Mouse (Mus musculus): Measurements from ENCODE around the gene H6pd.

Gene H6pd

DNA sequence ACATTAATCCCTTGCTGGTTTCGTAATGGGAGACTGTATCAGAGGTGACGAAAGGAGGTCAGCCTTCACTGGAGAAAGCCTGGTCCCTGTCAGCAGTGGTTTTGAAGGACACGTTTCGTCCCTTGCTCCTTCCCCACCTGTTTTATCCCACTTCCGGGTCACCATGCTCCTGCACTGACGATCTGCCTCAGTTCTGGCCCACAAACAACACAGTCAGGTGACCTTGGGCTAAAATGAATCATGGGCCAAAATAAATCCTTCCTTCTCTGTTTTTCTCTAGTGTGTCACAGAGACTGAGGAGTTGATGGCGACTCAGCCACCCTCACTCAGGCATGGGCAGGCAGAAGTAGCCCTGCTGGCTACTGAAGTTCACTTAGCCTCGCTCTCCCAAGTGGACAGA, 33.5 kb downstream of the H6pd start:
- DNase-seq (ENCODE audit: low read depth) = no peak

DNA sequence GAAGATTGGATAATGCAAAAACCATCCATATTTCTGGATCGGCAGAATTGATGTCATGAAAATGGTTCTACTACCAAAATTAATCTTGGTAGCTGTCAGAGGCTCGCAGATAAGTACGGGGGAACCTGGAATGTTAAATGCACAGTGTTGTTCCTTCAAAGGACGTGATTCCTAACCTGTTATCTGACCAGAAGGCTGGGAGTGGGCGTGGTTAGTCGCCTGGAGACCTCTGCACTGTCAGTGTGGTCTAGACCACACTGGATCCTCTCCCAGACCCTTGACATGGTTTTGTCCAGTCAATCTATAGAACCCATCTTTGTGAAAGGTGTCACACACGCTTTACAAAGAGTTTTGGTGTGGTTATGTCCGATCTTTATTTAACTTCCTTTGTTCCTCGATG, 37.4 kb downstream of the H6pd start:
- no peak for DNase-seq (ENCODE audit: low read depth)

DNA sequence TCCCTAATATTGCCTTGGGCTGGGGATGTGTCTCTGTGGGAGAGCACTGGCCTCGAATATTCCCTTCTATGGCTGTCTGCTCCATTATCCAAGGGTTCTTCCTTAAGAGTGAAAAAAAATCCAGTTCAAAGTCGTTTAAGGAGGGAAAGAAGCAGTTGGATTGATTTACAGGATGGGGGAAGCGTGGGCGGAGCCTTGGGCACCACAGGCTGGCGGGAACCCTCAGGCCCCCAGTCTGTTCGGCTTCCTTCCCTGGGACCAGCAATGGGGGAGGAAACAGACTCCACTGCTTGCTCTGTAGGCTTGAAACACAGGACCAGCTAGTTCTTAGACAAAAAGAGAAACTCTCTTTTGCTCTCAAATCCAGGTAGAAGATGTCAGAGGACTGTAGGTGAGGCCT, 40.3 kb downstream of the H6pd start:
- no peak for DNase-seq (ENCODE audit: low read depth)

DNA sequence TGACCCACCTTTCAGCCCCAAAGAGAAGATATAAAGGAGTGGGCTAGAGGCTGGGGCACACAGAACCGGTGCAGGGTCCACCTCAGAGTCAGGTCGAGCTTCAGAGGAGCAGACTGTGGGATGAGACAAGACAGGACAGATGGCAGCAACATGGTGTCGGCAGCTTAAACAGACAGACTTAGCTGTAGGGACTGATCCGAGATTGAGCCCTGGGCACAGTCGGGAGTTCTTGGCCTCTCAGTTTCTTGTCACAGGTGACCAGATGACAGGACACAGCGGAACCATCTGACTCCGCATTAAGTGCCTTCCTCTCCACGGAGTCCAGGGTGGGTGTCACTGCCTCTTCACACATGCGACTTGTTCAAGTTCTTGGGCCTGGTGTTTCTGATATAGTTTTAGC, 41.9 kb downstream of the H6pd start:
- DNase-seq (ENCODE audit: low read depth) = no peak

DNA sequence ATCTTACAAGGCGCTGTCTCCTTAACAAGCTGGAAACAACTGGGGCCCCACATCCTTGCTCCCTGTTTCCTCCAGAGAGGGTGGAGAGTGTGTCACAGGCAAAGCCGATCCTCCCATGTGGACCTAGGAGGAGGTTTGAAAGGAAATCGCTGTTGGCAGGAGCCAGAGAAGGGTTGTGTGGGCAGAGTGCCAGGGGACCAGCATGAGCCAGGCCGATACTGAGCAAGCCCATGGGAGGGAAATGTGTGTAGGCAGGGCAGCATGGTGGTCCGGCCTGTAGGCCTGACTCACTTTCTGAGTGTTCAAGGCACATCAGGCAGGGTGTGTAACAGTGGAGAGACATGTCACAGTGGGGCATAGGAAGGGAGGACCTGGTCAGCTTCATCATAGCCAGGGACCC, 42.6 kb downstream of the H6pd start:
- no peak for DNase-seq (ENCODE audit: low read depth)

DNA sequence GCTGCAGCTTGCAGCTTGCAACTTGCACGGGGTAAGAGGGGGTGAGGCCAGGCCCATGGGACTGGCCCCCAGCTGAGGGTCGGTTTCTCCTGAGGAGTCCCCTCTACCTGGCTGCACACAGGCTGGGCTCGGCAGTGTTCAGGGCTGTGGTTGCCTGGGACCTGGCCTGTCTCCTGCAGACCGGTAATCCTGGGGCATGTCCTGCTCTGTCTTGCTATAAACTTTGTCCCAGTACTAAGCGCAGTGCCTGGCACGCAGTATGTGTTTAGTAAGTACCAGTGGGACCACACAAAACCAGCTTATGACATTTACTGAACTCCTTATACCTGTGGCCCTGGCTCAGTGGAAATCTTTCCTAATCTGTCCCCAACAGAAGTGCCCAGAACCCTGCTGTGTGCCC, 43.2 kb downstream of the H6pd start:
- no peak for DNase-seq (ENCODE audit: low read depth)

DNA sequence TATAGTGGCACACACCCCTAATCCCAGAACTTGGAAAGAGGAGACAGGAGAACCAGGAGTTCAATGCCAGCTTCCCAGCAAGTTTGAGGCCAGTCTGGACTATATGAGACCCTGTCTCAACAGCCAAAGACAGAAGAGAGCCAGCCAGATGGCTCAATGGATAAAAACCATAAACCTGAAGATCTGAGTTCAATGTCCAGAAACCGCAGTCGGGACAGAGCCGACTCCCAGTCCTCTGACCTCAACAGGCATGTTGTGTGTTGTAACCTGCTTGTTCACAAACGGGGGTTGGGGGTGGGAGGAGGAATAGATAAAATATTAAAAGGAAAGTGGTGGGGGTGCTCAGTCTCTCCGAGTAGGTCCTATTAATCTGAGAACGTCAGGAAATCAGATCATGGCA, 43.6 kb downstream of the H6pd start:
- no peak for DNase-seq (ENCODE audit: low read depth)

DNA sequence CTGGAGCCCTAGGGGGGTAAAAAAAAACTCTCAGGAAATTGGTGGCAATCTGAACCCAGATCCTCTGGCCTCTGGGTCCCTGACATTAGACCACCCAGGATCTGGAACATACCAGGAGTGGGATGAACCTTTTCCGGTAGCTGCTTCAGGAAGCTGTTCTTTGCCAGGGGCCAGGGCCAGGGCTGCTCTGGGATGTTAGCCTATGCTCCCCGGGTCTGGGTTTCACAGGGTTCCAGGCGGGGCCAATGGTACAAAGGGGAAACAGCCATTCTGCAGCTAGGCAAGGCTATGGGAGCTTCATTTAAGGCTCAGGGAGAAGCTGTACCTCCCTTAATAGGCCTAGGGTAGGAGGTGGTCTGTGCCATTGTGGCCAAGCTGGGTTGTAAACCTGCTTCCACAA, 44.1 kb downstream of the H6pd start:
- DNase-seq (ENCODE audit: low read depth) = no peak

DNA sequence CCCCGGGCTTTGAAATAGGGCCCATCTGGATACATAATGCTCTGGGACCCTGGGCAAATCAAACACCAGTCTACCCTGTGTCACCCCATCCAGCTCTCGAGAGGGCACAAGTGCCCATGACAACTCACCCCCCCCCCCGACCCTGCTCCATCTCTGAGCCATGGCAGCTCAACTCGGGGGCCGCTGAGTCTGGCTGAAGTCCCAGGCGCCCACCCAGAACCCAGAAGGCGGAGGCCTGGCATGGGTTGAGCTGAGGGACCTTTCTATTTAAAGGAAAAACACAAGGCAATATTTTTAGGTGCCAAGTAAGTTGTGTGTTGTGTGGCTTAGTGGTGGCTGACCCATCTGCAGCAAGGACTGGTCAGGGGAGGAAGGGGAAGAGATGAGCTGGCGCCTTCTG, 44.5 kb downstream of the H6pd start:
- DNase-seq (ENCODE audit: low read depth) = no peak

DNA sequence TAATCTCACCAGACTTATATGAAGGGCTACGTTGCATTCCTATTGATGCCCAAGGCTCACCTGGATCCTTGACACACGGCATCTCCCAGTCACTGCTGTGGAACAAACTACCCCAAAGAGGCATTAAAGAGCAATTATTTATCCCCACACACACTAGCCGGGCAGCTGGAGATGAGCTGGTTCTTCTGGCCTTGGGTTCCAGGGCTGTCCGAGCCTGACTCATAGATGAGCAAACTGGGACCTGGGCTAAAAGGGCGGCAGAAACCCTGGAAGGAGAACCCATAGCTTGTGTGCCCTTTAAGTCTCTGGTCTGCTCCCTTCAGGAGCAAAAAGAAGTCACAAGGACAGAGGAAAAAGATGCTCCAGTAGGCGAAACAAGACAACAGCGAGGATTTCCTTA, 48.4 kb downstream of the H6pd start:
- no peak for DNase-seq (ENCODE audit: low read depth)

DNA sequence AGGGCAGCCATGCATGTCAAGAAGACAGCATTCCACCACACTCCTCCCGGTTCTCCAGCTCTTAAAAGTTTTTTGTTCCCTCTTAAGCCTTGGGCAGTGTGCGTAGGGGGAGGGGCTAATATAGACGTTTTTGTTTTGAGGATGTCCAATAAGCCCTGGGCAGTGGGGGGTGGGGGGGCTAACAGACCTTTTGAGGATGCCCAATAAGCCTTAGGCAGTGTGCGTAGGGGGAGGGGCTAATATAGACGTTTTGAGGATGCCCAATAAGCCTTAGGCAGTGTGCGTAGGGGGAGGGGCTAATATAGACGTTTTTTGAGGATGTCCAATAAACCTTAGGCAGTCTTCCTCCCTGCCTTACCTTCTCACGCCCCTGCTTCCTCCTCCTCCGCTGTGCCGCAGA, 49.0 kb downstream of the H6pd start:
- DNase-seq (ENCODE audit: low read depth) = no peak

DNA sequence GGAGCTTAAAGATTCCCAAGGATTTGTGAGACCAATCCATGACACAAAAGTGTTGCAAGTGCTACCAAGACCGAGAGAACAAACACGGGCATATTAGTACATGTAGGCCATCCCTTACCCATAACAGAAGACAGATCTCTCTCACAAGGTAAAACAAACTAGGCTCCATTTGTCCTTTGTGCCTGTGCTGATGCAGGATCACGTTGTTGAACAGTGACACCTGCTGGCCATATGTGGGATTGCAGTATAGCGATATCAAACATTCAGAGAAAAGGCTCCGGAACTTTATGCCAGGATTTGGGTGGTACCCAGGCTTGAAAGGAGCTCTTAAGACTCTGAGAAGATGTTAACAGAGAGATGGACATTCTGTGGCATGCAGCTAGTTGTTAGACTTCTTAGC, 50.3 kb downstream of the H6pd start:
- DNase-seq (ENCODE audit: low read depth) = peak; percentile 58

DNA sequence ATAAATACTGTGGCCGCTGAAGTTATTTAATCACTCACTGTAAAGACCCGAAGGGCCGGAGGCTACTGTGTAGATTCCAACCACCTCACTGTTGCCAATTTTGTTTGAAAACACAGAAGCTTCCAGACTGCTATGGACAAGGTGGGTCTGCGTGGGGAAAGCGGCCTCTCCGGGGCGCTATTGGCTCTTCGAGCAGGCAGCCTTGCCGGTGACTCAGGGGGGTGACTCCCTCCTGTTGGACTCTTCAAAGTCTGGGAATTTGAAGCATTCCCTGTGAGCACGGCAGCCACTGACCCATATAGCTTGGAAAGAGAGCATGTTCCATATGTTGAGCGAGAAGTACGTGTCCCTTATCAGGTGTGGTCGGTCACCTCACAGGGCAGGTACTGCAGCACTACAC, 52.8 kb downstream of the H6pd start:
- DNase-seq (ENCODE audit: low read depth) = peak; percentile 49

DNA sequence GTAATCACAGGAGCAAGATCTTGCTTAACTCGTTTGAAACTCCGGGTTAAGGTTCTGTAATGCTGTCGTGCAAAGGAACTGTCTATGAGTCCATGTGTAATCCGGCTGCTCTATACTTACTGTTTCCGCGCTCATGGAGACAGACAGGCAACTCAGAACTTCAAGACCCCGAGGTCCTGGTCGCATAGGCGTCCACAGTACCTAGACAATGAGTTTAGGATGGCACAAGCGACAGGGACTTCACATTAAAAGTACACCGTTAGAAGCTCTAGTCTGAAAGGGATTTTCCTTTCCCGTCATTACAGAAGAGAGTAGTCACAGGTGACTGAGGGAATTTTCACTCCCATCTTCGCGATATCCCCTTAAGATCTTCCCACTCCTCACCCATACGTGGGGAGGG, 53.2 kb downstream of the H6pd start:
- no peak for DNase-seq (ENCODE audit: low read depth)

DNA sequence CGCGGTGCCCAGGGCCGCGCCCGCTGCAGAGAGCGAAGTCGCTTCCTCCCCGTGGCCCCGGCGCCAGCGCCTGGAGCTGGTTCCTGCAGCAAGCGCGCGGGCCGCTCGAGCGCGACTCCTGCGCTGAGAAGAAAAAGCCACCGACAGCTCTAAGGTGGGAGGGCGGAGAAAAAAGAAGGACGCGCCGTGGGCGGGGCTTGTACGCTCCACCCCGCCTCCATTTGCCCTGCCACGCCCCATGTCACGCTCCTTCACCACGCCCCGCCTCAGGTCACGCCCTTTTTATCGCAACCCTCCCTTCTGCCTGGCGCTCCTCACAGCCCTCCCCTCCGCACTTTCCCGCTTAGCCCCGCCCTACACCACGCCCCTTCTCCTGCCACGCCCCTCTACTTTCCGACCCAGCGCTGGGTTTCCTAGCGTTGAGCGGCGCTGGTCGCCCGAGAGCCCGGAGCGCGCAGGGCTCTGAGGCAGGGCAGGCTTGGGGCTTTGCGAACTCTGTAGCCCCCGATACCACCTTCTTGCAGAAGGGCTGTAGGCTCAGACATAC, 53.9 kb downstream of the H6pd start, which contains the start of gene Spsb1:
TSS of gene Spsb1 (minus strand) at position 151 of the 547 bp plus-strand sequence.
- peak; percentile 92 for DNase-seq (ENCODE audit: low read depth)

DNA sequence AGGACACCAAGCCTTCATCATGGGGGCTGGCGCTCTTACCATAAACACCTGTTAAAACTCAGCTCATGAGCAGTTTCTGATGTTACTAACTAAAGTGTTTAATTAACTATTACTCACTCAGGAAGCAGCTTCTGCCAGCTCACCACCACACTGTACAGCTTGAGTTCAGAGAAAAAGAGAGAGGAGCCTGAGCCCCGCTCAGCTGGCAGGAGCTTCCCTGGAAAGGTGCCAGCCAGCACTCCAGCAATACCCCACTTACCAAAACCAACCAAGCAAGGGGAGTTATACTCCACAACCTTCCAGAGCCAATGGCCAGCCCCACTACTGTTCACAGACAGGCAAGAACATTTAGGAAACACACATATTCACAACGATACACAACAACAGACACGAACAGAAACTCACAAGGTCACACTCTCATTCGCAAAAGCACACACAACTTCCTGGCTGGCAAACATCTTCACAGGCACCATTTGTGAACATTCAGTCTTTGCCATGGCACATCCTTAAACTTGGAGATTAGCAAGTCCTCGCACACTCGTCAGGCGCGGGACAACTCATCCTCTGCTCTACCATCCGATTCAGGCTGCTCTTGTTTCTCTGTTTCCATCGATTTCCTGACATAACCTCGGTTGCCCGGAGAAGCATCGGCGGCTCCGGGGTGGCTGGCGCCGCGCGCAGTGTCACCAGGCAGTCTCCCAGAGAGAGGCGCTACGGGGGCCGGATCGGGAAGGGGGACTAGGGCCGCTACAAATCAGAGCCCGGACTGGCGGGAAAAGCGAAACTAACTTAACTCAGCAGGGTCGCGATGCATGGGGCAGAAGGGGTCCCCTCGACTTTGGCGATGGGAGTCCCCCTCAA, 55.0 kb downstream of the H6pd start:
- DNase-seq (ENCODE audit: low read depth) = peak; percentile 40

DNA sequence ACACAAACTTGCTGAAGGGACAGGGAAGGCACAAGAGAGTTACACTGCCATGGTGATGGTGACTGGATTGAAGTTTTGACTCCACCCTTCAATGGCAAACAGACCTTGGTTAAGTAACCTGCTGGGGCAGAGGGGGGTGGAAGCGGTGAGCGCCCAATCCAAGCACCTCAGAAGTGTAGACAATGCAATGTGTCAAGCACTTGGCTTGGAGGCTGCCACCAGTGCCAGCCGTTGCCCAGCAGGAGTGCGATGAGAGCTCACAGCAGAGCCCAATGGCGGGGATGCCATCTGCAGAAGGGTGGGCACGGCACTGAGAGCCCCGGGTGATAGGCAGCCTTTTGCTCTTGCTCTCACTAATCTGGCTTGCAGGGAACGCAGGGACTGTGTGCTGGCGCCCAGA, 56.6 kb downstream of the H6pd start:
- no peak for DNase-seq (ENCODE audit: low read depth)

DNA sequence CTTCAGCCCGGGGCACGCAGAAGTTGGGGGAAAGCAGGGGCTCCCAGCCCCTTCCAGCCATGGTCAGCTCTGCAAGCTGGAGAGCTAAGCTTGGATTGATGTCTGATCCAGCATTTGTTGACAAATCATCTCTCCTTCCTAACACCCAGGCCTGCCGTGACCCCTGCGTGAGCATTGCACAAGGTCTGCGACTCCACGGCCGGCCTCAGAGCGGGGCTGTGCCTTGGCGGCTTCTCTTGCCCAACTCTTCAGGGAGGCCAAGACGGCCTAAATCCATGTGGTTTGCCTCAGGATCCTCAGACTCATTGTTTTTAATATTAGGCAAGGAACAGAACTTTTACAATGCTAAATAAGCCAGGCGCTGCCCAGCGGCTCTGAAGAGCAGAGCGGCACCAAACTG, 57.6 kb downstream of the H6pd start:
- DNase-seq (ENCODE audit: low read depth) = no peak

DNA sequence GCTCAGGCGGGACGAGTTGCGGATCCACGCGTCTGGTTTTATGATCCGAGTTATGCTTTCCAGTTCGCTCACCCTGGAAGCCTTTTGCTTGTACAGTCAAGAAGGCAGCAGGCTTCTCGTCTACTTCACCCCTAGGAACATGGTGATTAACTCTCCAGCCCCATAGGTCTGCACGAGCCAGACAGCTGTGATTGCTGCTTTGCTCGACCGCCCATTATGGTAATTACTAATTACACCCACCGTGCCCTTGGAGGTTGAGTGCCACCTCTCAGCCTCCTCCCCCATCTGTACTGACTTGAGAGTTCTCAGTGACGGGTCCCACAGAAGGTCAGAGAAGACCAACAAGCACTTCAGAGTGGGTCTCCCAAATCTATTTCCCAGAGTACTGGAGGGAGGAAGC, 59.1 kb downstream of the H6pd start:
- DNase-seq (ENCODE audit: low read depth) = no peak

DNA sequence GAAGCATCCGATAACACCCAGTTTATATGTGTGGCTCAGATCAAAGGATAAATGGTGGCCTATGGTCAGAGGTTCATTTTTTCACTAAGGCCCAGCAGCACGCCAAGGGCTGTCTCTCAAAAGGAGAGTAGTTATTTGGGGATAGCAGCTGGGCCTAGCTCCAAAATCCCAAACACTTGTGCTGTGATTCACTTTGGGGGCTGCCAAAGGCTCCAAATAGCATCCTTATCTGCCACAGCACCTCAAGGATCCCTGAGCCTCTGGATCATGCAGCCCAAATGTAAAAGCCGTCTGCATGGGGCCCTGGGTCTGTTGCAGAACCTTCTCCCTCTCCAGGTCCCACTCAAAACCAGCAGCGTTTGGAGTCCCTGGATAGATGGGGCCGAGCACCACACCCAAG, 60.7 kb downstream of the H6pd start:
- DNase-seq (ENCODE audit: low read depth) = no peak

DNA sequence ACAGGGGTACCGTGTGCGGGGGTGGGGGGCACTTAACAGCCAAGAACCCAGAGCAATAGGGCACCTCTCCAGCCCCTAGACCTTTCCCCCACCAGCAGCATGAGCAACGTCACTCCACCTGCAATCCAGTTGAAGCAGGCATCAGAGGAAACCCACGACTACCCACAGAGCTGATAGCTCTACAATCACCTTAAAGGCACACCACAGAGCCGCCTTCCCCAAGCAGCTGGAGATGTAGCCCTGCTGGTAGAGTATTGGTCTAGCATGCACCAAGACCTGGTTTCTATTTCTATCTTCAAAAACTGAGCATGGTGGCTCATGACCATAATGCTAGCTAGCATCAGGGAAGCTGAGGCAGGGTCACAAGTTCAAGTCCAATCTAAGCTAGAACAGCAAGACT, 61.4 kb downstream of the H6pd start:
- DNase-seq (ENCODE audit: low read depth) = no peak

DNA sequence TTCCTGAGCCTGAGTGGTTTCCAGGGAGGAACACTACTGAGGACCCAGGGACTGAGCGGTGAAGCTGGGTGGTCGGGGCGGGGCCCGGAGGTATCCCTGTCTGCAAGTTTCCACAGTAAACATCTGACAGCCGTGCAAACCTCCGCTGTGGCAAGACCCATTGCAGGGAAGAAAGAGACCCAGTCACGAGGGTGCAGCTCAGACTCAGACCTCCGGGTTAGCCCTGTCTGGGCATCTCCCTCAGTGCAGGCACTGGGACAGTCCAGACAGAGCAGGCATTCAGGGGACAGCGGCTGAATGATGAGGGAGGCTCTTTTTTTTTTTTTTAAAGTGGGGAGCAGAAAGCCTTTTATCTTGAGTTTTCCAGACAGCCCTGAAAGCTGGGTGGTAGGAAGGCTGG, 63.6 kb downstream of the H6pd start:
- DNase-seq (ENCODE audit: low read depth) = no peak

DNA sequence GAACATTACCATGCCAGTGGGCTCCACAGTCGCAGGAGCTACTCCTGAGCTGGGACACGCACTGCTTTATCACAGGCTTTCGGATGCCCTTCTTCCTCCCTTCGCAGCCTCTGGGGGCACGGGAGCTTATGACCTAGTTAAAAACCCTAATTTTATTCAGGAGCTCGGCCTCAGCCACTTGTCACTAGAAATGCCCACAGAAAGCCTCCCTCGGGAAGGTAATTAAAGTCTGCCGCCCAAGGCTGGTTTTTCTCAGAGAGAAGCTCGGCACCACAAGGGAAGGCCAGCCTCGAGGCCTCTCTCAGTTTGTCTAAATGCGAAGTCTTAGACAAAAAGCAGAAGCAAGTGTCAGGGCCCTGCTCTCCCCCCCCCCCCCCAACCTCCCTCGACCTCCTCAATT, 64.6 kb downstream of the H6pd start:
- no peak for DNase-seq (ENCODE audit: low read depth)
